Mouse (Mus musculus): ENCODE data around the gene Gdf7. TPM values are rescaled to one million over a fixed set of nuclear protein-coding genes. Genes with fewer than 3 reads are reported as not detected.

The Gdf7 gene
- total RNA-seq, 2 experiments from 2014 or later: 0.43 to 0.83 TPM

- intact Hi-C loops (cut with DNase I): loop anchor here (2.0 to 10.0 kb wide), 2 partner anchors 50 to 306 kb away; no protein-coding TSS in a partner anchor
- no peak for DNase-seq
These were observed 27.5 kb upstream of the Gdf7 start for GRCm38 (mm10) chr12:8329236-8329635.

DNA sequence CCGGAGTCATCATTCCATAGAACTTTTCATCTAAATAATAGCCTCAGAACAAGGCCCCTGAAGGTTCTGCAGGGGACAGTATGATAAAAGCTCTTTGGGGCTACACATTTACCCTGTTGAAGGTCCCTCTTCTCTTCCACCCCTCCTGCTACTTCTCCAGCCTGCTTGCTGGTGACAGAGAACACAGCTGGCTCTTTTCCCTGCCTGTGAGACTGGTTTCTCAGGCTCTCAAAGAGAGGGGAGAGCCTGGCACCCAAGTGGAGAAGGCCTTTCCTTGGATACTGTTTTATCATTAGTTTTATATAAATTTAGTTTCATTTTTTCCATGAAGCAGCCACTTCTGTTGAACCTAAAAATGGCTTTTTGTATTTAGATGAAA, 25.9 kb upstream of the Gdf7 start:
- intact Hi-C loops (cut with DNase I): loop anchor here (1.0 to 10.0 kb wide), 6 partner anchors 29 to 307 kb away; no protein-coding TSS in a partner anchor
- DNase-seq: no peak

- intact Hi-C loops (cut with DNase I): loop anchor here (1.0 to 10.0 kb wide), 5 partner anchors 30 to 308 kb away; no protein-coding TSS in a partner anchor
- peak; percentile 96 to 97 for DNase-seq
These were observed 25.3 kb upstream of the Gdf7 start for GRCm38 (mm10) chr12:8326825-8327674.

GRCm38 (mm10) chr12:8325943-8326522, 24.3 kb upstream of the Gdf7 start:
- intact Hi-C loops (cut with DNase I): loop anchor here (2.0 to 10.0 kb wide), 4 partner anchors 31 to 309 kb away; no protein-coding TSS in a partner anchor
- DNase-seq: no peak

DNA sequence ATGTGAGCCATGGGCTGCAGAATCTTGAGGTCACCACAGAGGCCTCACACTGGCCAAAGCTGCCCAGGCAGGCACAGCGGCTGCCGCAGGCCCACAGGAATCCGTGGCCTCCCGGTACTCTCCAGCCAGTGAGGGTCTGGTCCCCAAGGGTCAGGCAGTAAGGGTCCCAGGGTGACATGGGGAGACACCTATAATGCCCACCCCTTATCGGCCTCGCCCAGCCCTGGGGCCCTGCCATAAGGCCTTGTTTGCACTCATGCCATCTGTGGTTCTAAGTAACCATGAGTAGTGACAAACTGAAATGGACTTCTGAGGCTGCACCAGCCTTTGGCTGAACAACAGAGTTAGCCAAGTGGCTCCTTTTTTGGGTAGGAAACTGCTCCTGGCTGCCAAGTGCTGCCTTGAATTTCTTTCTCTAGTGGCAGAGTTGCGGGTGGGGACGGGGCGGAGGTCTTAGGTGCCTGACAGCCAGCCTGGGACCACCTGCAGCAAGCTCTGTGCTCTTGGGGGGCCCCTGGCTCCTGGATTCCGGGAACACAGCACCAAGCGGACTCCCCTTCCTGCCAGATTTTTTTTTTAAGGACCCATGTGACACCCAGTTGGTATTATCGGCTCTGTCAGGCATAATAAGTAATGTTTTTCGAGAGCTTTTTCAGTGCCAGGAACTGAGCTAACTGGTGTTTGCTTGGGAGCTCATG, 23.6 kb upstream of the Gdf7 start:
- no peak for DNase-seq
- intact Hi-C loops (cut with DNase I): loop anchor here (10.0 kb wide), 1 partner anchor 309 kb away; no protein-coding TSS in a partner anchor

DNA sequence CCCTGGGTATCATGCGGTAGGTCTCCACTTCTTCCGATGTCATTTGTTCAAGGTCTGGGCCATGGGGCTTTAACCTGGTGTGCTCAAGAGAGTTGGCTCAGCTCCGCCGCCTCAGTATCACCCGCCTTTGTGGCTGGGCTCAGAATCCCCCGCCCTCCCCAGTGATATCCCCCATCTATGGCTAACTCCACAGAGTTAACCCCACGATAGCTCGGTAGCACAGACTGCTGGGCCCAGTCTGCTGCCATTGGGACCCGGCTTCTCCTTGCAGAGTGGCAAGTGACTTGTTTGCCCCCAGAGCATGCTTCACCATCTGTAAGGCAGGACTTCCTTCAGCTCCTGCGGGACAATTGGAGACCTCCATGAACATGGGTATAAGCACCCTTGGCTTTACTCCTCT, 22.3 kb upstream of the Gdf7 start:
- no peak for DNase-seq
- intact Hi-C loops (cut with DNase I): loop anchor here (10.0 kb wide), 1 partner anchor 311 kb away; no protein-coding TSS in a partner anchor

DNA sequence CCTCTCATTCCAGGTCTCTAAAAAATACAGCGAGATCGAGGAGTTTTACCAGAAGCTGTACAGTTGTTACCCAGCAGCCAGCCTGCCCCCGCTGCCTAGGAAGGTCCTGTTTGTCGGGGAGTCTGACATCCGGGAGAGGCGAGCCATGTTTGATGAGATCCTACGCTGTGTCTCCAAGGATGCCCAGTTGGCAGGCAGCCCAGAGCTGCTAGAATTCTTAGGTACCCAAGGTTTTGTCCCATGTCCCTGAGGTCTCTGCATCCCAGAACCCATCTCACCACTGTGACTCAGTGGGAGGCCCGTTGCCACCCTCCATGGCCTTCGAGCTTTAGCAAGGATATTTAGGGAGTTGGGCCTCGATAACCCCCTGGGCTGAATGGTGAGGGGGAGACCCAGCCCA, 19.8 kb upstream of the Gdf7 start:
- intact Hi-C loops (cut with DNase I): loop anchor here (2.0 to 10.0 kb wide), 2 partner anchors 225 to 313 kb away; no protein-coding TSS in a partner anchor
- no peak for DNase-seq

DNA sequence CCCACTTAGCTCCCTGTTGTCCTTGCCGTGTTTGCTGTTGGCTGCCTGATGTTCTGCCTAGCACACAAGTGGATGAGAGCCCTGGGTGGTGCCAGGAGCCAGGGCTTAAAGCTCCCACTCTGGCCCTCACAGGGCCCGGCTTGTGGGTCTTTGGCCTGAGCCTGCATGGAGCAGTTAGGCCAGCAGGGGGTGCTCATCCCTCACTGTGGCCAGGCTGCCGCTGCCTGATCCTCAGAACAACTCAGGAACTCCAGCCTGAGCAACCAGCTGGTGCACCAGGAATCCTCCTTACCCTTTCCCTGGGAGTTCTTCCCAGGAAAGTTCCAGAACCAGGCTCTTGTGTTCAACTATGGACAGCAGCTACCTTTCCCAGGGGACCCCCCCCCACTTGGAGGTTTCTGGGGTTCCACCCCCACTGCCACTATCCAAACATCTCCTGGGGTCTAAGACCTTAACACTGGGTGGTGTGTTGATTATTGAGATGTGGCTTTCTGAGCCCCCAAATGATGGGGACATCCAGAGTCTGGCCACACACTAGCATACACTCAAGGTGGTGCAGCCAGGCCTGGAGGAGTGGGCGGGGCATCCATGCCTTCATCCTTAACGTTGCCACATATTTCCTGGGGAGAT, 18.4 kb upstream of the Gdf7 start:
- DNase-seq: peak; percentile 87 to 90
- intact Hi-C loops (cut with DNase I): loop anchor here (2.0 to 10.0 kb wide), 2 partner anchors 227 to 315 kb away; no protein-coding TSS in a partner anchor

DNA sequence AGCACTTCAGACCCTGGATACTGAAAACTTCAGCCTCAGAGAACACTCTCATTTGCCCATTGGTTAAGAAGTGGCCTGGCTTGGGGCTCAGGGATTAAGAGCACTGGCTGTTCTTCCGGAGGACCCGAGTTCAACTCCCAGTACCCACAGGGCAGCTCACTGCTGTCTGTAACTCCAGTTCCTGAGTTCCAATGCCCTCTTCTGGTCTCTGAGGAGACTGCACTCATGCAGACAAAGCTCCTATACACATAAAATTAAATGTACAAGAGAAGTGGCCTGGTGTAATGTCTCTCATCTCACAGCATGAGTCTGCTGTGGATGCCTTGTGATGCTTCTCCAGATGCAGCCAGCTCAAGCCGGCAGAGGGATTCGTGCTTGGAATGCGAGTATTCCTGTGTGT, 14.8 kb upstream of the Gdf7 start:
- no peak for DNase-seq
- intact Hi-C loops (cut with DNase I): loop anchor here (10.0 kb wide), 3 partner anchors 378 to 708 kb away; partner anchors contain the start of gene Ttc32

DNA sequence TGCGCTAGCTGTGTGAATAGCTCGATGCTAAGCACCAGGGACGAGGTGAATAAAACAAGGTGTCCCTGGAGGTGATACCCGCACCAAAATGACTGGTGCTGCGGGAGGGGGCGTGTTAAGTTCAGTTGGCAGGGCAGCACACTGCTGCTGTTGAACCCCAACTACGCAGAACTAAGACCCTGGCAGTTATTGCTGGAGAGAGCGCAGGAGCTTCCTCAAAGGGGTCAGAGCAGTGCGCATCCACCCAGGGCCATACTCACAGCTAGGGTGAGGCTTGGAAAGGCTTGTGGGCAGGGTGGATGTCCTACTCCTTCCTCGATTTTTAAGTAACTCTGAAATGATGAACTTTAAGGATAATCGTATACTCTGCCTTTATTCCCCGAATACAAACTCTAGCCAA, 12.0 kb upstream of the Gdf7 start:
- intact Hi-C loops (cut with DNase I): loop anchor here (2.0 to 10.0 kb wide), 4 partner anchors 233 to 711 kb away; partner anchors contain the start of gene Ttc32
- DNase-seq: no peak

DNA sequence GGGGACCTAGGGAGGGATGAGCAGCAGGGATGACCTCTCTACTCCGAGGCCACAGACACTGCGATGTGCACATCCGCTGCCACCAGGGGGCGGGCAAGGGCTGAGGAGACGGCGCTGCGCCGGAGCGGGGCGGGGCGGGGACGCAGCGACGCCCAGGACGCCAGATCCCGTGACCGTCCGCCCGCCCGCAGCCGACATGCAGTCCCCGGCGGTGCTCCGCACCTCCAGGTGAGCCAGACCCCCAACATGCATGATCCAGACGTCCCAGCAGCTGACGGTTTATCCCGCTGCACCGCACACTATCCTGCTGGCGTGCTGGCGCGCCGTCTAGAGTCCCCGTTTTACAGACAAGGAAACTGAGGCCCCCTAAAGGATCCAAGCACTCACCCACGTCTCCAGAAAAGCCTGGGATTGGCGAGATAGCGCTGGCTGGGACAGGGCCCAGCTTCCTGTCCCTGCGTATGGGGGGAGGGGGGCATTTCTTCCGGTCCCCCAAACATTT, 11.6 kb upstream of the Gdf7 start, which contains the start of gene Hs1bp3:
TSS of gene Hs1bp3 (plus strand) at position 163 of the 502 bp plus-strand sequence.
- peak; percentile 88 to 93 for DNase-seq
- intact Hi-C loops (cut with DNase I): loop anchor here (2.0 to 10.0 kb wide), 4 partner anchors 233 to 711 kb away; partner anchors contain the start of gene Ttc32

GRCm38 (mm10) chr12:8312266-8312665, 10.5 kb upstream of the Gdf7 start:
- intact Hi-C loops (cut with DNase I): loop anchor here (2.0 to 10.0 kb wide), 4 partner anchors 235 to 713 kb away; partner anchors contain the start of gene Ttc32
- DNase-seq: no peak

- intact Hi-C loops (cut with DNase I): loop anchor here (10.0 kb wide), 3 partner anchors 384 to 714 kb away; partner anchors contain the start of gene Ttc32
These were observed 9.2 kb upstream of the Gdf7 start for GRCm38 (mm10) chr12:8310992-8311391.

GRCm38 (mm10) chr12:8306910-8307309, 5.2 kb upstream of the Gdf7 start:
- DNase-seq: no peak
- intact Hi-C loops (cut with DNase I): loop anchor here (1.0 kb wide), 2 partner anchors 248 to 316 kb away; no protein-coding TSS in a partner anchor

More at GRCm38 (mm10) chr12:8310992-8311391, 9.2 kb upstream of the Gdf7 start:
- no peak for DNase-seq

DNA sequence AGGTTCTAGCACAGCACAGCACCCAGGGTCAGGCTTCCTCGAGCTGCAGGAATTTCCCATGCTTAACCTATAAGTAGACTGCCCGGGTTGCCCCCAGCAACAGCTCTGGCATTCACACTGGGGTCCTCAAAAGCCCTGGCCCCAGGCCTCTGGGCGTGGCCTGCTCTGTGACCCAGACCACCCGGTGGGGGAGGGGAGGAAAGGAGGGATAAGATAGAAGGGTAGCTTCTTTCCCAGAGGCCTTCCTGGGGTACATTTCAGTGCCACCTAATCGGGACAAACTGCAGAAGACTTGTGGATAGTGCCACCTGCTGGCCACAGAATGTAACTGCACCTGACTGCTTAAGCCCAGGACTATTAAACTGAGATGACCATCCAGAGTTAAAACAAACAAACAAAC, 4.7 kb upstream of the Gdf7 start:
- intact Hi-C loops (cut with DNase I): loop anchor here (1.0 kb wide), 2 partner anchors 247 to 315 kb away; no protein-coding TSS in a partner anchor
- peak; percentile 69 to 73 for DNase-seq

- no peak for DNase-seq
- intact Hi-C loops (cut with DNase I): no loop called here
These were observed 3.5 kb upstream of the Gdf7 start for GRCm38 (mm10) chr12:8305258-8305657.

DNA sequence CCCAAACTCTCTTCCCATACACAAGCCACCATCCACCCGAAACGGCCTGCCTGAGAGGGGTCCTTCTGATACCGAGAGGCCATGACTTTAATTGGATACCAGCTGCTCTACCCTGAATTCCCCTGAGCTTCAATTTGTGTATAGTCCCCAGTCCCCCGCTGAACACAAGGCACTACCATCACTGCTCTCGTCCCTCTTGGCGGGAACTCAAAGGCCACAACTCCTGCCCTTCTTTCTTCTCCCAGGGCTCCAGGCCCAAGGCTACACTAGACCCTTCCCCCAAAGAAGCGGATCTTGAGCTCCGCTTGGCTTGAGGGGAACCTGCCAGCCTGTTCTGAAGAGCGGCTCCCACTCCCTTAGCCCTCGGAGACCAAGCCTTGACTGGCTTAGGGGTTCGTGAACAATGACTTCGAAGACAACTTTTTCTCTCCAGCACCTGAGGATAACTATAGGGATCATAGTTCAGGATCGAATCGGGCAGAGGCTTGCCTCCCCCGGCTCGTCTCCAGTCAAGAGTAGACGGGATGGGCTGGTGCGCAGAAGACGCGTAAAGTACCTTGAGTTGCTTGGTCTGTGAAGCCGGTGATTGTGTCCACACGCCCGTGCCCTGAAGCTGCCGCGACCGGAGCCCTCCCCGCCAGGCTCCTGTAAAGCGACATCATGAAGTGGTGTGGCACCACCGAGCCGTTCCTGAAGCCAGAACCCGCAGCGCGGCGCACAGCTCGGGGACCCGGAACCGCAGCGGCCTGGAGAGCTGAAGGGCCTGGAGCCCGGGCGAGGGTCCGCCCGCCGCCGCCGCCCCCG, 541 bp downstream of the Gdf7 start:
- no peak for DNase-seq
- intact Hi-C loops (cut with DNase I): loop anchor here (5.0 kb wide), 1 partner anchor 84 kb away; no protein-coding TSS in a partner anchor

DNA sequence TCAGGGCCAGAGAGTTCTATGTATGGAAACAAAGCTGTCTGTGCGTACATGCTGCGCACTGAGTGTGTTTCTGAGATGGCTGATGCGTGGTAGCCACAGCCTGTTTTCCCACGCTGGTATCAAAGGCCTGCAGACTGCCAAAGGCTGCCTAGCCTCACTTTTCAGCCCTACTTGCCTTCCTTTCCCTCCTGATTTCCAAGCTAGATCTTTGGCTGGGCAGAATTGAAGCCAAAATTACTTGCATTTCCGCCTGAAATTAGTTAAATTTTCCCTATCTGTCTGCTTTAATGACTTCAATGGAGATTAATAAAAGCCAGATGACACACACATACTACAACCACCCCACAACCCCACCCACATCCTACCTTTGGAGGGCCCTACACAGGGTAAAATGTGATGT, 1.2 kb downstream of the Gdf7 start:
- no peak for DNase-seq
- intact Hi-C loops (cut with DNase I): loop anchor here (5.0 kb wide), 1 partner anchor 83 kb away; no protein-coding TSS in a partner anchor
